Mouse (Mus musculus): ENCODE results near the gene Stk32b. TPM values are rescaled to one million over a fixed set of nuclear protein-coding genes. Genes with fewer than 3 reads are reported as not detected.

The Stk32b gene
- polyA plus RNA-seq, 1 experiment from 2014 or later, result 2.4 TPM

- H3K27me3 ChIP-seq (ENCODE audit: control insufficient read depth, insufficient read depth, low read length), result no peaks in the 10 kb centered on the region
- H3K9ac ChIP-seq (replicated peaks; ENCODE audit: low read length), result no peak overlapping the region
- DNase-seq (ENCODE audit: low spot score) (no peak), ATAC-seq (replicated peaks; ENCODE audit: insufficient number of reproducible peaks, low FRiP score, low TSS enrichment, low read depth) (no peak)
- no peak overlapping the region for H3K4me3 ChIP-seq (ENCODE audit: low read depth, low read length)
- no peak overlapping the region for H3K4me2 ChIP-seq (ENCODE audit: low read depth, low read length)
- H3K4me1 ChIP-seq (ENCODE audit: control insufficient read depth, insufficient read depth, low read length), result no peaks in the 10 kb centered on the region
- H3K27ac ChIP-seq (replicated peaks; ENCODE audit: low read depth, low read length), result no peak overlapping the region
- no peaks in the 10 kb centered on the region for H3K9me3 ChIP-seq (replicated peaks; ENCODE audit: control insufficient read depth, low read length)
- H3K36me3 ChIP-seq (replicated peaks; ENCODE audit: control insufficient read depth, insufficient read depth, low read depth, low read length), result no peaks in the 10 kb centered on the region
- WGBS, result 86% methylated on average over 1 of the region's 1 CpGs
Observed at GRCm38 (mm10) chr5:37599566-37599965, 117.4 kb downstream of the Stk32b start.

DNA sequence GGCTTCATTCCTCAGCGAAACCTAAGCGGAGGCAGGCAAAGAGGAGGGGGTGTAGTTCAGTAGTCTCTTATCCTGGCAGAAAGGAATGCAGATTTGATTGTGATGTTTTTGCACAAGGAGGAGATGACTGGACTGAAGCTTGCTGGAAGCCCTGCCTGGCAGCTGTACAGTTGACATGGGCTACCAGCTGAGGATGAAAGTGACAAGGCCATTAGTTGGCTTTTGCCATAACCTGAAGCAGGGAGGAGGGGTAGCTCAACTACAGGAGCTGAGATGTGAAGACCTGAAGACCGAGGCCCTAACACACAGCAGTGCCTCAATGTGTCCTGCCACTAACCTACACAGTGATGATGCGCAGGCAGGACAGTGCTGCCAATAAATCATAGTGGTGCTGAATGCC is 118.7 kb downstream of the Stk32b start:
- no peak for ATAC-seq (replicated peaks; ENCODE audit: insufficient number of reproducible peaks, low FRiP score, low TSS enrichment, low read depth)
- no peaks in the 10 kb centered on the region for H3K9me3 ChIP-seq (replicated peaks; ENCODE audit: control insufficient read depth, low read length)

GRCm38 (mm10) chr5:37592411-37592810 is 124.6 kb downstream of the Stk32b start:
- H3K9ac ChIP-seq (replicated peaks; ENCODE audit: low read length), result no peak overlapping the region
- H3K4me3 ChIP-seq (ENCODE audit: low read depth, low read length), result no peak overlapping the region
- no peak overlapping the region for H3K27ac ChIP-seq (replicated peaks; ENCODE audit: low read depth, low read length)
- DNase-seq (ENCODE audit: low spot score) (no peak), ATAC-seq (replicated peaks; ENCODE audit: insufficient number of reproducible peaks, low FRiP score, low TSS enrichment, low read depth) (no peak)
- WGBS, result 82% methylated on average over 5 of the region's 5 CpGs
- no peaks in the 10 kb centered on the region for H3K36me3 ChIP-seq (replicated peaks; ENCODE audit: control insufficient read depth, insufficient read depth, low read depth, low read length)
- H3K9me3 ChIP-seq (replicated peaks; ENCODE audit: control insufficient read depth, low read length), result no peaks in the 10 kb centered on the region
- H3K27me3 ChIP-seq (ENCODE audit: control insufficient read depth, insufficient read depth, low read length), result no peaks in the 10 kb centered on the region
- no peaks in the 10 kb centered on the region for H3K4me1 ChIP-seq (ENCODE audit: control insufficient read depth, insufficient read depth, low read length)
- H3K4me2 ChIP-seq (ENCODE audit: low read depth, low read length), result no peak overlapping the region

More for the DNA sequence above, 118.7 kb downstream of the Stk32b start:
- no peak for DNase-seq (ENCODE audit: low spot score)
- no peak overlapping the region for H3K9ac ChIP-seq (replicated peaks; ENCODE audit: low read length)
- WGBS, result 78% methylated on average over 4 of the region's 4 CpGs
- H3K27me3 ChIP-seq (ENCODE audit: control insufficient read depth, insufficient read depth, low read length), result no peaks in the 10 kb centered on the region
- H3K4me1 ChIP-seq (ENCODE audit: control insufficient read depth, insufficient read depth, low read length), result no peaks in the 10 kb centered on the region
- no peaks in the 10 kb centered on the region for H3K36me3 ChIP-seq (replicated peaks; ENCODE audit: control insufficient read depth, insufficient read depth, low read depth, low read length)
- H3K27ac ChIP-seq (replicated peaks; ENCODE audit: low read depth, low read length), result no peak overlapping the region
- no peak overlapping the region for H3K4me2 ChIP-seq (ENCODE audit: low read depth, low read length)
- no peak overlapping the region for H3K4me3 ChIP-seq (ENCODE audit: low read depth, low read length)

GRCm38 (mm10) chr5:37587861-37588260 is 129.1 kb downstream of the Stk32b start:
- H3K4me3 ChIP-seq (ENCODE audit: low read depth, low read length), result no peak overlapping the region
- WGBS, result 84% methylated on average over 5 of the region's 5 CpGs
- no peak overlapping the region for H3K4me2 ChIP-seq (ENCODE audit: low read depth, low read length)
- no peaks in the 10 kb centered on the region for H3K27me3 ChIP-seq (ENCODE audit: control insufficient read depth, insufficient read depth, low read length)
- no peak overlapping the region for H3K9ac ChIP-seq (replicated peaks; ENCODE audit: low read length)
- H3K27ac ChIP-seq (replicated peaks; ENCODE audit: low read depth, low read length), result no peak overlapping the region
- no peak for DNase-seq (ENCODE audit: low spot score)
- H3K36me3 ChIP-seq (replicated peaks; ENCODE audit: control insufficient read depth, insufficient read depth, low read depth, low read length), result no peaks in the 10 kb centered on the region
- no peaks in the 10 kb centered on the region for H3K9me3 ChIP-seq (replicated peaks; ENCODE audit: control insufficient read depth, low read length)
- no peak for ATAC-seq (replicated peaks; ENCODE audit: insufficient number of reproducible peaks, low FRiP score, low TSS enrichment, low read depth)
- no peaks in the 10 kb centered on the region for H3K4me1 ChIP-seq (ENCODE audit: control insufficient read depth, insufficient read depth, low read length)

- Histone ChIP-seq H3K9me3 (replicated peaks; ENCODE audit: control insufficient read depth, low read length) (no peaks in the 10 kb centered on the region), H3K27me3 (ENCODE audit: control insufficient read depth, insufficient read depth, low read length) (no peaks in the 10 kb centered on the region), H3K27ac (replicated peaks; ENCODE audit: low read depth, low read length) (no peak overlapping the region), H3K4me2 (ENCODE audit: low read depth, low read length) (no peak overlapping the region), H3K4me3 (ENCODE audit: low read depth, low read length) (no peak overlapping the region), H3K36me3 (replicated peaks; ENCODE audit: control insufficient read depth, insufficient read depth, low read depth, low read length) (no peaks in the 10 kb centered on the region), H3K9ac (replicated peaks; ENCODE audit: low read length) (no peak overlapping the region), H3K4me1 (ENCODE audit: control insufficient read depth, insufficient read depth, low read length) (no peaks in the 10 kb centered on the region)
- ATAC-seq (replicated peaks; ENCODE audit: insufficient number of reproducible peaks, low FRiP score, low TSS enrichment, low read depth), result no peak
- no peak for DNase-seq (ENCODE audit: low spot score)
- WGBS, result 76% methylated on average over 6 of the region's 6 CpGs
Observed at GRCm38 (mm10) chr5:37586071-37586470, 130.9 kb downstream of the Stk32b start.

- H3K9ac ChIP-seq (replicated peaks; ENCODE audit: low read length), result no peak overlapping the region
- H3K4me1 ChIP-seq (ENCODE audit: control insufficient read depth, insufficient read depth, low read length), result no peaks in the 10 kb centered on the region
- H3K27ac ChIP-seq (replicated peaks; ENCODE audit: low read depth, low read length), result no peak overlapping the region
- ATAC-seq (replicated peaks; ENCODE audit: insufficient number of reproducible peaks, low FRiP score, low TSS enrichment, low read depth), result no peak
- no peak overlapping the region for H3K4me3 ChIP-seq (ENCODE audit: low read depth, low read length)
- no peaks in the 10 kb centered on the region for H3K27me3 ChIP-seq (ENCODE audit: control insufficient read depth, insufficient read depth, low read length)
- H3K4me2 ChIP-seq (ENCODE audit: low read depth, low read length), result no peak overlapping the region
- H3K36me3 ChIP-seq (replicated peaks; ENCODE audit: control insufficient read depth, insufficient read depth, low read depth, low read length), result no peaks in the 10 kb centered on the region
- no peak for DNase-seq (ENCODE audit: low spot score)
- no peaks in the 10 kb centered on the region for H3K9me3 ChIP-seq (replicated peaks; ENCODE audit: control insufficient read depth, low read length)
- WGBS, result 78% methylated on average over 6 of the region's 6 CpGs
Observed at GRCm38 (mm10) chr5:37575427-37575826, 141.5 kb downstream of the Stk32b start.

DNA sequence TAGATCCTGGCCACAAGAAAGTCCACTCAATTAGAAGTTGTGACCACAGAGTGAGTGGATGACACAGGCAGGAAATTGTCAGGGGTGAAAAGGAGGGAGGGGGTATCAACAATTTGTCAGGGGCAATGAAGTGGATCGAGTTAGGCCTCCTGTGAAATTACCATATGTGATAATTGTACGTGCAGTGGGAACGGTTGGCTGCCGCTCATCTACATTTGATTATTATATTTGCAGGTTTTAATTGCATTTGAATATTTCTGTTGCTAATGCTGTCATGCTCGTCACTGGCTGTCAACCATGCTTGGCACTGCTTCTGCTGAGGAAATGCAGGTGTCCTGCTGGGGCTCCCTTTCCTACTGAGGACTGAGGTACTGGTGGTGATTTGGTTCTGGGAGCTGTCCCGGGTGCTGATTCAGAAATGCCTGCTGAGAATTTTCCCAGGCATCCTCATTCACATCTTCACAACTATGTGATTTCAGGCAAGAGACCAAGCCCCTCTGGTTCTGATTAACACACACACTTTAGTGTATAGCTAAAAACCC is 159.6 kb downstream of the Stk32b start:
- no peaks in the 10 kb centered on the region for H3K36me3 ChIP-seq (replicated peaks; ENCODE audit: control insufficient read depth, insufficient read depth, low read depth, low read length)
- H3K4me3 ChIP-seq (ENCODE audit: low read depth, low read length), result no peak overlapping the region
- ATAC-seq (replicated peaks; ENCODE audit: insufficient number of reproducible peaks, low FRiP score, low TSS enrichment, low read depth) (no peak), DNase-seq (ENCODE audit: low spot score) (peak; percentile 72)
- no peak overlapping the region for H3K9ac ChIP-seq (replicated peaks; ENCODE audit: low read length)
- no peak overlapping the region for H3K4me2 ChIP-seq (ENCODE audit: low read depth, low read length)
- H3K27ac ChIP-seq (replicated peaks; ENCODE audit: low read depth, low read length), result no peak overlapping the region
- H3K27me3 ChIP-seq (ENCODE audit: control insufficient read depth, insufficient read depth, low read length), result no peaks in the 10 kb centered on the region
- no peaks in the 10 kb centered on the region for H3K4me1 ChIP-seq (ENCODE audit: control insufficient read depth, insufficient read depth, low read length)
- no peaks in the 10 kb centered on the region for H3K9me3 ChIP-seq (replicated peaks; ENCODE audit: control insufficient read depth, low read length)
- 66% methylated on average over 6 of the region's 6 CpGs for whole genome bisulfite sequencing

GRCm38 (mm10) chr5:37554231-37554630 is 162.7 kb downstream of the Stk32b start:
- Histone ChIP-seq H3K9ac (replicated peaks; ENCODE audit: low read length) (no peak overlapping the region), H3K4me3 (ENCODE audit: low read depth, low read length) (no peak overlapping the region), H3K36me3 (replicated peaks; ENCODE audit: control insufficient read depth, insufficient read depth, low read depth, low read length) (no peaks in the 10 kb centered on the region), H3K27me3 (ENCODE audit: control insufficient read depth, insufficient read depth, low read length) (no peaks in the 10 kb centered on the region), H3K9me3 (replicated peaks; ENCODE audit: control insufficient read depth, low read length) (no peaks in the 10 kb centered on the region), H3K4me2 (ENCODE audit: low read depth, low read length) (no peak overlapping the region), H3K4me1 (ENCODE audit: control insufficient read depth, insufficient read depth, low read length) (no peaks in the 10 kb centered on the region), H3K27ac (replicated peaks; ENCODE audit: low read depth, low read length) (no peak overlapping the region)
- WGBS, result 94% methylated on average over 4 of the region's 4 CpGs
- ATAC-seq (replicated peaks; ENCODE audit: insufficient number of reproducible peaks, low FRiP score, low TSS enrichment, low read depth) (no peak), DNase-seq (ENCODE audit: low spot score) (no peak)

All from embryonic facial prominence, embryonic 11.5 days (tissue).